Mouse (Mus musculus): ENCODE results near the gene Tmem156.

- TF ChIP-seq POLR2A (IDR thresholded peaks at IDR 0.05; ENCODE audit: insufficient read depth, low read depth, low read length) (no peak), CTCF (IDR thresholded peaks at IDR 0.05) (peak; percentile 41), EP300 (IDR thresholded peaks at IDR 0.05; ENCODE audit: insufficient read depth, low read depth, low read length) (no peak)
Observed at GRCm38 (mm10) chr5:65019823-65020222, 72.1 kb downstream of the Tmem156 start.
